Mouse (Mus musculus) lung, postnatal 36 days (tissue): ENCODE measurements around the gene Lrsam1.

Experiments used
- DNase-seq: peaks from one replicate; pipeline ENCODE4 v3.0.0; 2022; ENCODE audit warnings: mixed read lengths

Lrsam1 gene

DNA sequence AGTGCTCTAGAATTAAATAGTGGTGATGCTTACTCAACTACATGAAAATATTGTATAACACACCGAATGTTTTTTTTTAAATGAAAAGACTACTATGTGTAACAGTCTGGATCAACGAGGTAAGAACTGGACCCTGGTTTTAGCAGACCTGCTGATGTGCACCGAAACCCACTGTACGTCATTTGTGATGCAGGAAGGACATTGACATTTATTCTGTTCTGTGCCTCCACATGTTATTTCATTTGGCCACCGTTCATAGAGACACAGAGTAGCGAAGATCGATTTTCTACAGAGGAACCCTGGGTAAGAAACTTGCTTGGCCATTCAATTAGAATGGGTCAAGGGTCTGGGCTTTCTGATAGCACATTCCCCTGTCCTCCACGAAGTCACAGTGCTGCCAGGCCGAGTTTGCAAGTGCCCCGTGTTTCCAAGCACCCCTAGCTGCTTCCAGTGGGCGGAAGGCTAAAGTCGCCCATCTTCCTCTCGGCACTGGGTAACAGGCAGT lies 4.8 kb upstream of the Lrsam1 start:
- no peak for DNase-seq

- no peak for DNase-seq
These were observed 4.2 kb upstream of the Lrsam1 start for GRCm38 (mm10) chr2:32965511-32966183.

GRCm38 (mm10) chr2:32964659-32965457 lies 3.4 kb upstream of the Lrsam1 start:
- DNase-seq, result no peak

DNA sequence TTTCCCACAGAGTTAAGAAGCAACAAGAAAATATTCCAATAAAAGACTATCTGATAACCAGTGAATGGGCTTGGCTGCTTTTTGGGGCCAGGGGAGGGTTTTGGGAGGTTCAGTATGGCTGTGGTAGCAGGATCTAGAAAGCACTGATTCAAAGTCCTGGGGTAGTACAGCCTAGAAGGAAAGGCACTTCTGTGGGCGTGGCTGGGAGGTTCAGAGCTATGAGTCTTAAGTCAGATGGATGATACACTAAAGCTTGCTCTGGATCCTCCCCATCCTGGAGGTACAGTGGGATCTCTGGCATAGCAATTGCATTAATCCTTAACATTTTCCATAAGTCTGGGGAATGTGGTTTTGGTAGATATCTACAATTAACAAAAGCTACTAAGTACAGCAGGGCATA lies 2.6 kb upstream of the Lrsam1 start:
- DNase-seq, result no peak

DNA sequence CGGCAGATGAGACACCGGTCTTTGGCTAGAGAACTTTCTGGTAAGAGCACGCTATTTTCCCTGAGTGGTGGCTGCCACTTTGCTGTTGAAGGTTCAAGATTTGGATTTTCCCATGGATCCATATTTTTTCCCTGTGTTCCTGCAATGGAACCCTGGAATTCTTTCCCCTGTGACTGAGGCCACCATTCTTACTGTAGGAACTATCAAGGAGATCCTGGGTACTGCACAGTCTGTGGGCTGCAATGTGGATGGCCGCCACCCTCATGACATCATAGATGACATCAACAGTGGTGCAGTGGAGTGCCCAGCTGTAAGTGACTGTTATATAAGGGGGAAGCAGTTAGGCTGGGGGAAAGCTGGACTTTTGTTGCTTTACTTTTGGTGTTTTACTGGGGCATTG lies 2.1 kb upstream of the Lrsam1 start:
- no peak for DNase-seq

- DNase-seq, result no peak
These were observed 1.4 kb upstream of the Lrsam1 start for GRCm38 (mm10) chr2:32962875-32963220.

GRCm38 (mm10) chr2:32962062-32962874 lies 854 bp upstream of the Lrsam1 start:
- no peak for DNase-seq

DNA sequence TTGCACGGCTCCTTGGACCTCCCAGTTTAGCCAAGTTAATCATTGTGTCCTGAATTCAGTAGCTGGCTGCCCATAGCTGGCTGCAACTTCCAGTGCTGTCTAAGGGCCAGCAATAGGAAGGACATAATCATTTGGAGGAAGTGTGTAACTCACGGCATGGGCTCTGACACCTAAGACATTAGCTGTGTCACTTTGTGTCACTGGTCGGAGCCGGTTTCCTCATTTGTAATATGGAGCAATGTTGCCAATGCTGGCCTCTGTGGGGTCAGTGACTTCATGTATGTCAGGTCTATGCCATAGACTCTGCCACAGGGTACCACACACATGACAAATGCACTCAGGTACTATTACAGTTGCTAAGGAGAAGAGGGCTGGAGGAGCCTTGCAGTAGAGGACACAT lies 1.1 kb downstream of the Lrsam1 start:
- DNase-seq, result peak; percentile 18

- peak; percentile 35 for DNase-seq
These were observed 4.1 kb downstream of the Lrsam1 start for GRCm38 (mm10) chr2:32957344-32957743.

GRCm38 (mm10) chr2:32954581-32954980 lies 6.8 kb downstream of the Lrsam1 start:
- no peak for DNase-seq

GRCm38 (mm10) chr2:32947454-32947853 lies 14.0 kb downstream of the Lrsam1 start:
- DNase-seq, result no peak

DNA sequence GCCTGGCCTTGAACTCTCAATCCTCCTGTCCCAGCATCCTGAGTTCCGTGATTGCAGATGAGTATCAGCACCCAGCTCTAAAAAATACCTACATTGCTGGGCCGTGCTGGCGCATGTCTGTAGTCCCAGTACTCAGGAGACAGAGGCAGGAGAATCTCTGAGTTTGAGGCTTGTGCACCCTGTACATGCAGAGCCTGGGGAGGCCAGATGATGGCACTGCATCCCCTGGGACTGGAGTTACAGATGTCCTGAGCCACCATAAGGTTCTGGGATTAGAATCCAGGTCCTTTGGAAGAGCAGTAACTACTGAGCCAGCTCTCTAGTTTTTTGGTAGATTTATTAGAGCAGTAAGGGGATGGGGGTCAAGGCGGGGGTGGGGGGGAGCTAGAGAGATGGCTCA lies 20.9 kb downstream of the Lrsam1 start:
- DNase-seq, result no peak

DNA sequence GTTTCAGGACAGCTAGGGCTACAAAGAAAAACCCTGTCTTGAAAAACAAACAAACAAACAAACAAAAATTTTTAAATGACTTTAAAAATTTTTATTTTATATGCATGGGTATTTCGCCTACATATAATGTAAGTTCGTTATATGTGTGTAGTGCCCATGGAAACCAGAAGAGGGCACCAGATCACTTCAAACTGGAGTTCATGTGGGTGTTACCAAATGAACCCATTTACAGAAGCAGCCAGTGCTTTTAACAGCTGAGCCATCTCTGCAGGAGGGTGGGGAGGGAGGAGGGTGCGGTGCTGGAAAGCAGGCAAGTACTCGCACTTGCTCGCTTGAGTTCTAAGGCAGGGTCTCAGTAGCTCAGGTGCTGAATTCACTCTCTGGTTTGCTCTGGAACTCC lies 22.0 kb downstream of the Lrsam1 start:
- peak; percentile 83 for DNase-seq

GRCm38 (mm10) chr2:32938741-32939140 lies 22.7 kb downstream of the Lrsam1 start:
- no peak for DNase-seq

- no peak for DNase-seq
These were observed 29.7 kb downstream of the Lrsam1 start for GRCm38 (mm10) chr2:32931730-32932129.

GRCm38 (mm10) chr2:32928947-32929829 lies 32.2 kb downstream of the Lrsam1 start:
- DNase-seq, result no peak

DNA sequence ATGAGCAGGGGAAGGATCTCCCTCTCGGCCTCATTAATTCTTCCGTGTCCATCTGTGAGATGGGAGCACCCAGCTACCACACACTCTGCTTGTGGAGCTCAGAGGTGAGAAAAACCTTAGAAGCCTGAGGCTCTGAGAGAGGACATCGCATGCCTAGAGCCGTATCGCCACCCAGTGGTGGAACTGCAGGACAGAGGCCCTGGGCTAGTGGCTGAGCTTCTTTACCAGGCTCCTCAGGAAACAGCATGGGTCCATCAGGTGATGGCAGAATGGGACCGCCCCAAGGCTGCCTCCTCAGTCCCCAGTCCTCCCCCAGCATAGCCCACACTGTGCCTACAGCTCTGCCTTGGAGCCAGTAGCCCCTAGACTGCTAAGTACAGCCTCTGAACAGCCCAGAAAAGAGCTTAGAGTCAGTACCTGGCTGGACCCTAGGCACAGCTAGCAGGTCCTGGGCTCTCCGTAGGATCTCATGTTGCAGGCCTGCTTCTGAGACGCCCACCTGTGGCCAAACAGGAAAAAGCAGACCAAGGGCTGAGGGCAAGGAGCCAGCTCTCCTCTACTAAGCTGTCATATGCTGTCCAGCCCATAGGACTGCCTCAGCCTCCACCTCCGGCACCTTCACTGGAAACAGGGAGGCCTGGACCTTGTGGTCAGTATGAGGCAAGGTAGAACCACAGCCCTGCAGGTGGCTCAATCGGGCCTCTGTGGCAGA lies 33.0 kb downstream of the Lrsam1 start:
- peak; percentile 91 for DNase-seq

- peak; percentile 80 for DNase-seq
These were observed 33.7 kb downstream of the Lrsam1 start for GRCm38 (mm10) chr2:32927624-32928234.

DNA sequence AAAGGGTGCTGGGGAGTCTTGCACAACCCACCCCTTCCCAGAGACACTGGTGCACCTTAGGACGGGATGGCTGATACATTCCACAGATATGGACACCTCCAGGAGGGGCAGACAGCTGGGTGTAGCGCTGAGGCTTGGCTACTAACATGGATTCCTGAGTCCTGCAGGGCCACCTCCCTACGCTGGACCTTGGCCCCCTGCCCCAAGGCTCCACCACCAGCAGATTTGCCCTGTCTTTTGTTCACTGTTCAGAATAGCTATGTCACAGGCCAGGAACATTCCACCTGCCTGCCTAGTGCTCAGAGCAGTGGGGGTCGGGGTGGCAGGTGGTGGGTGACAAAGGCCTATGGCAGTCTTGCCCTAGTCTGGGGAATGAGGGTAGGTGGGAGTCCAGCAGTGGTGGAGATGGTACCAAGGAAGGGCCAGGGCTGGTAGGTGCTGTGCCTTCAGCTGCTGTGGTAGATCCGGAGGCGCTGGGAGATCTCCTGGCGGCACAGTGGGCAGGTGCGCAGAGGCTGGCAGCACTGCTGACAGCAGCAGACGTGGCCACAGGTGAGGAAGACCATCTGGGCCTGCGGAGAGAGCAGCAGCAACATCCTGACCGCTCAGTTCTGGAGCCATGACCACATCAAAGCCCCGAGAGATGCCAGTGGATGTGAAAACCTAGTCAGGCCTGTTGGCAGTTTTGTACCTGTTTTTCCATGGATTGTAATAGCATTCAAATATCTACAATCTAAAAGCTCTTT lies 34.9 kb downstream of the Lrsam1 start:
- no peak for DNase-seq

DNA sequence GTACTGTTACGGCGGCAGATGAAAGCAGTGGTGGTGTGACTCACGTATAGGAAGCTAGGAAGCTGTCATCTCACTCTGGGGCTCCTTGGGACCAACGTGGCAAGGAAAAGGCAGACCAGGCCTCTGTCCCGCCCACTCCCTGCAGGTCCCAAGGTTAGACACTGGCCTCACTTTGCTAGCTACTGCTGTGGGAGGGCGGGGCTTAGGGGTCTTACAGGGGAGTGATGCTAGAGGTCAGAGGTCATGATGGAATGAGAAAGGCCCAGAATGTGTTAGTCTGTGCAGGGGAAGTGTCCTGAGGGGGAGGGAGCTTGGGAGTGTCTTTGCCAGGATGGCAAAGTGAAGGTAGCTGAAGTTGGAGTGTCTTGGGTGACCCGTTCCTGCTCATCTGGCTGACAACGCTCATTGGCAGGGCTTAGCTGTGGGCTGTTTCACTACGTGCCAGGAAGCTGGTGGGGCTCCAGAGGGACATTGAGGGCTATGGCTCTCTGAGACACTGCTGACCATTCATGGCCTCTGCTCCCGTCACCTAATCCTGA lies 37.0 kb downstream of the Lrsam1 start:
- DNase-seq, result no peak
